Mouse (Mus musculus): Measurements from ENCODE around the gene Rps19bp1. TPM values are rescaled to one million over a fixed set of nuclear protein-coding genes. Genes with fewer than 3 reads are reported as not detected.

The Rps19bp1 gene
- polyA plus RNA-seq, 1 experiment from 2014 or later: 62.7 TPM

GRCm38 (mm10) chr15:80277107-80277506, 13.0 kb upstream of the Rps19bp1 start:
- Histone ChIP-seq H3K27me3 (ENCODE audit: insufficient read depth, low read length) (peaks cover 3% of the 10 kb centered on the region; the same call in 1 of the 2 replicates), H3K9me3 (replicated peaks; ENCODE audit: low read length) (no peaks in the 10 kb centered on the region), H3K36me3 (ENCODE audit: insufficient read depth, low read length) (no peaks in the 10 kb centered on the region), H3K4me2 (ENCODE audit: low read length) (no peak overlapping the region), H3K27ac (no peak overlapping the region), H3K4me1 (replicated peaks; ENCODE audit: insufficient read depth, low read length) (no peaks in the 10 kb centered on the region), H3K9ac (ENCODE audit: low read depth, low read length) (no peak overlapping the region), H3K4me3 (replicated peaks; ENCODE audit: low read depth, low read length) (no peak overlapping the region)
- 45% methylated on average over 9 of the region's 9 CpGs for WGBS
- no peak; the same call in 1 of the 2 replicates for TF ChIP-seq CTCF (IDR thresholded peaks at IDR 0.05; ENCODE audit: low read depth)
- DNase-seq (ENCODE audit: low spot score) (no peak), ATAC-seq (replicated peaks; ENCODE audit: low FRiP score, low read depth) (no peak)

- H3K4me2 ChIP-seq (ENCODE audit: low read length): no peak overlapping the region
- DNase-seq (ENCODE audit: low spot score): no peak
- H3K9ac ChIP-seq (ENCODE audit: low read depth, low read length): no peak overlapping the region
- H3K36me3 ChIP-seq (ENCODE audit: insufficient read depth, low read length): no peaks in the 10 kb centered on the region
- TF ChIP-seq CTCF (IDR thresholded peaks at IDR 0.05; ENCODE audit: low read depth): no peak
- H3K4me3 ChIP-seq (replicated peaks; ENCODE audit: low read depth, low read length): no peak overlapping the region
- no peak for ATAC-seq (replicated peaks; ENCODE audit: low FRiP score, low read depth)
- H3K27ac ChIP-seq: no peak overlapping the region
- H3K4me1 ChIP-seq (replicated peaks; ENCODE audit: insufficient read depth, low read length): no peaks in the 10 kb centered on the region
- no peaks in the 10 kb centered on the region for H3K9me3 ChIP-seq (replicated peaks; ENCODE audit: low read length)
- WGBS: 80% methylated on average over 3 of the region's 3 CpGs
- H3K27me3 ChIP-seq (ENCODE audit: insufficient read depth, low read length): no peaks in the 10 kb centered on the region
These were observed 7.8 kb upstream of the Rps19bp1 start for GRCm38 (mm10) chr15:80271858-80272396.

DNA sequence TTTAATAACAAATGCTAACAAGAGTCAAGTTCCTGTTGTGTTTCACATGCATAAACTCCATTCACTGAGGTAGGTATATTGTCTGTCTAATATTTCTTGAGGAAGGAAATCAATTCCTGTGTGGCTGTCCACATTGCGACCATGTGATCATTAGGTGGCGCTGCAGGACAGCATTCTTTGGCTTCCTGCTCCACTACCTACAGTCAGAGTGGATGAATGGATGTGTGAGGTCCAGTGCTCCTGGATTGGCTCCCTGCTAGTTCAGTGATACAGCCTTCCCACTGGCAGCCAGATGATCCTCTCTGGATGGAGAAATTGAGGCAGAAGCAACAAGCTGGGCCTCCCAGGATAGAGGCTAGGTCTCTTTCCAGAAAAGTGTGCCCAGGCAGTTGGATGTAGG, 2.2 kb upstream of the Rps19bp1 start:
- 0% methylated on average over 2 of the region's 2 CpGs for WGBS
- Histone ChIP-seq H3K4me1 (replicated peaks; ENCODE audit: insufficient read depth, low read length) (peaks cover 4% of the 10 kb centered on the region; the same call in 1 of the 2 replicates), H3K4me3 (replicated peaks; ENCODE audit: low read depth, low read length) (no peak overlapping the region), H3K27me3 (ENCODE audit: insufficient read depth, low read length) (no peaks in the 10 kb centered on the region), H3K27ac (no peak overlapping the region), H3K36me3 (ENCODE audit: insufficient read depth, low read length) (no peaks in the 10 kb centered on the region), H3K9ac (ENCODE audit: low read depth, low read length) (no peak overlapping the region), H3K9me3 (replicated peaks; ENCODE audit: low read length) (no peaks in the 10 kb centered on the region), H3K4me2 (ENCODE audit: low read length) (no peak overlapping the region)
- peak; percentile 90 for DNase-seq (ENCODE audit: low spot score)
- ATAC-seq (replicated peaks; ENCODE audit: low FRiP score, low read depth): no peak
- TF ChIP-seq CTCF (IDR thresholded peaks at IDR 0.05; ENCODE audit: low read depth): peak; percentile 93

- no peak for TF ChIP-seq CTCF (IDR thresholded peaks at IDR 0.05; ENCODE audit: low read depth)
- H3K9ac ChIP-seq (ENCODE audit: low read depth, low read length): no peak overlapping the region
- WGBS: 76% methylated on average over 7 of the region's 7 CpGs
- no peaks in the 10 kb centered on the region for H3K27me3 ChIP-seq (ENCODE audit: insufficient read depth, low read length)
- H3K36me3 ChIP-seq (ENCODE audit: insufficient read depth, low read length): peaks cover 22% of the 10 kb centered on the region
- no peak overlapping the region for H3K27ac ChIP-seq
- DNase-seq (ENCODE audit: low spot score) (no peak), ATAC-seq (replicated peaks; ENCODE audit: low FRiP score, low read depth) (no peak)
- H3K4me1 ChIP-seq (replicated peaks; ENCODE audit: insufficient read depth, low read length): peaks cover 19% of the 10 kb centered on the region; the same call in 1 of the 2 replicates
- H3K4me3 ChIP-seq (replicated peaks; ENCODE audit: low read depth, low read length): no peak overlapping the region
- no peak overlapping the region for H3K4me2 ChIP-seq (ENCODE audit: low read length)
- H3K9me3 ChIP-seq (replicated peaks; ENCODE audit: low read length): no peaks in the 10 kb centered on the region
These were observed 3.0 kb downstream of the Rps19bp1 start for GRCm38 (mm10) chr15:80261100-80261499.

GRCm38 (mm10) chr15:80260677-80261076, 3.4 kb downstream of the Rps19bp1 start:
- ATAC-seq (replicated peaks; ENCODE audit: low FRiP score, low read depth) (no peak), DNase-seq (ENCODE audit: low spot score) (peak; percentile 83)
- peak; percentile 97 for TF ChIP-seq CTCF (IDR thresholded peaks at IDR 0.05; ENCODE audit: low read depth)
- Histone ChIP-seq H3K27me3 (ENCODE audit: insufficient read depth, low read length) (no peaks in the 10 kb centered on the region), H3K4me3 (replicated peaks; ENCODE audit: low read depth, low read length) (no peak overlapping the region), H3K9me3 (replicated peaks; ENCODE audit: low read length) (no peaks in the 10 kb centered on the region), H3K4me2 (ENCODE audit: low read length) (no peak overlapping the region), H3K27ac (no peak overlapping the region), H3K36me3 (ENCODE audit: insufficient read depth, low read length) (peaks cover 23% of the 10 kb centered on the region), H3K9ac (ENCODE audit: low read depth, low read length) (no peak overlapping the region), H3K4me1 (replicated peaks; ENCODE audit: insufficient read depth, low read length) (peaks cover 19% of the 10 kb centered on the region; the same call in 1 of the 2 replicates)
- 12% methylated on average over 3 of the region's 3 CpGs for WGBS

GRCm38 (mm10) chr15:80259406-80260045, 4.6 kb downstream of the Rps19bp1 start:
- Histone ChIP-seq H3K4me2 (ENCODE audit: low read length) (no peak overlapping the region), H3K4me3 (replicated peaks; ENCODE audit: low read depth, low read length) (no peak overlapping the region), H3K36me3 (ENCODE audit: insufficient read depth, low read length) (peaks cover 23% of the 10 kb centered on the region), H3K9me3 (replicated peaks; ENCODE audit: low read length) (no peaks in the 10 kb centered on the region), H3K27ac (no peak overlapping the region), H3K4me1 (replicated peaks; ENCODE audit: insufficient read depth, low read length) (peaks cover 19% of the 10 kb centered on the region; the same call in 1 of the 2 replicates), H3K9ac (ENCODE audit: low read depth, low read length) (no peak overlapping the region), H3K27me3 (ENCODE audit: insufficient read depth, low read length) (no peaks in the 10 kb centered on the region)
- ATAC-seq (replicated peaks; ENCODE audit: low FRiP score, low read depth) (no peak), DNase-seq (ENCODE audit: low spot score) (no peak)
- 75% methylated on average over 8 of the region's 8 CpGs for WGBS
- TF ChIP-seq CTCF (IDR thresholded peaks at IDR 0.05; ENCODE audit: low read depth): no peak

Data from kidney, postnatal 0 days (tissue).